Mouse (Mus musculus): ENCODE data around the gene Mid1. TPM values are rescaled to one million over a fixed set of nuclear protein-coding genes. Genes with fewer than 3 reads are reported as not detected.

Gene Mid1
- polyA plus RNA-seq, 1 experiment from 2014 or later, result 1.5 TPM

DNA sequence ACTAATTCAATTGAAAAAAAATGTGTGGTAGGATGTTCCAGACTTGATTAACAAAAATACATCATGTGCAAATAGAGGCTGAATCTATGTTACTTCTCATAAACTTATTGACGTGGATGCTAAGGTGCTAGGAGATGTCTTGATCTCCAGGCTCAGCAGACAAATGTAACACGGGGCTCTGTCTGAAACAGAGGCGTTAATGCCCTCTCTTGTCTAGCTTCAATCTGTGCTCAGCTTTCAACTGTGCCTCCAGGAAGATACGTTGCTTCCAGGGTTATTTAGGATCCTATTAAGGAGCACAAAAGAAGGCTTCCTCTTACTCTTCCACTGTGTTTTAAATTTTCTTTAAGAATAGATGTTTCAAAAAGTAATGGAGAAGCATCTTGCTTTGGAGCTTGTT is 115.2 kb downstream of the Mid1 start:
- DNase-seq (ENCODE audit: low spot score) (no peak), ATAC-seq (ENCODE audit: low FRiP score, low TSS enrichment) (no peak)
- Histone ChIP-seq H3K27ac (replicated peaks) (no peak overlapping the region), H3K9ac (ENCODE audit: low read length) (no peak overlapping the region), H3K36me3 (ENCODE audit: control insufficient read depth, insufficient read depth, low read length) (no peaks in the 10 kb centered on the region), H3K4me2 (replicated peaks; ENCODE audit: low read depth) (no peak overlapping the region), H3K4me1 (replicated peaks; ENCODE audit: control insufficient read depth, insufficient read depth) (no peaks in the 10 kb centered on the region), H3K4me3 (ENCODE audit: low read depth, low read length) (no peak overlapping the region), H3K27me3 (ENCODE audit: control insufficient read depth, insufficient read depth, low read length) (no peaks in the 10 kb centered on the region), H3K9me3 (ENCODE audit: control insufficient read depth, low read length) (no peaks in the 10 kb centered on the region)
- 69% methylated on average over 4 of the region's 4 CpGs for WGBS
- TF ChIP-seq CTCF (IDR thresholded peaks at IDR 0.05; ENCODE audit: low read depth) (no peak), EP300 (optimal IDR thresholded peaks at IDR 0.05) (no peak)

DNA sequence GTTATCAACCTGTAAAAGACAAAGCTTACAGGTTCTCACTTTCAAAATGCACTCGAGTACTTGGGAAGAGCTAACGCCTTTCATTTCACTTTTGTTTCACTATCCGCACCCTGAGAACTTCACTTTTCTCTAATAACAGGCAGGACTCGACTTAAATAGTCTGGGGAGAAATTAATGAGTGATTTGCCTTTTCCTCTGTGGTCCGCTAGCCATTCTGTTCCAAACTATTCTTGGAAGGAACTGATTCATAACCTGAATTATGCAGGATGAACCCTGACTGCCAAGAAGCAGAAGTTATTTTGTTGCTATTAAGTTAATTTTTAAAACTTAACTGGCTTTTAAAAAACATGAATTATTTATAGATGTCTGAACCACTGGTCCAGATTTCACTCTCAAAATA is 120.8 kb downstream of the Mid1 start:
- ATAC-seq (ENCODE audit: low FRiP score, low TSS enrichment) (no peak), DNase-seq (ENCODE audit: low spot score) (no peak)
- Histone ChIP-seq H3K4me2 (replicated peaks; ENCODE audit: low read depth) (no peak overlapping the region), H3K9ac (ENCODE audit: low read length) (no peak overlapping the region), H3K4me1 (replicated peaks; ENCODE audit: control insufficient read depth, insufficient read depth) (no peaks in the 10 kb centered on the region), H3K36me3 (ENCODE audit: control insufficient read depth, insufficient read depth, low read length) (no peaks in the 10 kb centered on the region), H3K27me3 (ENCODE audit: control insufficient read depth, insufficient read depth, low read length) (no peaks in the 10 kb centered on the region), H3K9me3 (ENCODE audit: control insufficient read depth, low read length) (no peaks in the 10 kb centered on the region), H3K27ac (replicated peaks) (no peak overlapping the region), H3K4me3 (ENCODE audit: low read depth, low read length) (no peak overlapping the region)
- no peak for TF ChIP-seq EP300 (optimal IDR thresholded peaks at IDR 0.05)
- WGBS, result 51% methylated on average over 5 of the region's 5 CpGs

- Histone ChIP-seq H3K9me3 (ENCODE audit: control insufficient read depth, low read length) (no peaks in the 10 kb centered on the region), H3K27me3 (ENCODE audit: control insufficient read depth, insufficient read depth, low read length) (no peaks in the 10 kb centered on the region), H3K27ac (replicated peaks) (no peak overlapping the region), H3K36me3 (ENCODE audit: control insufficient read depth, insufficient read depth, low read length) (no peaks in the 10 kb centered on the region), H3K9ac (ENCODE audit: low read length) (no peak overlapping the region), H3K4me2 (replicated peaks; ENCODE audit: low read depth) (no peak overlapping the region), H3K4me3 (ENCODE audit: low read depth, low read length) (no peak overlapping the region), H3K4me1 (replicated peaks; ENCODE audit: control insufficient read depth, insufficient read depth) (no peaks in the 10 kb centered on the region)
- ATAC-seq (ENCODE audit: low FRiP score, low TSS enrichment), result no peak
- 85% methylated on average over 3 of the region's 3 CpGs for WGBS
- no peak for TF ChIP-seq CTCF (IDR thresholded peaks at IDR 0.05; ENCODE audit: low read depth)
- no peak for TF ChIP-seq EP300 (optimal IDR thresholded peaks at IDR 0.05)
- DNase-seq (ENCODE audit: low spot score), result no peak
Observed at GRCm38 (mm10) chrX:169807744-169808143, 122.7 kb downstream of the Mid1 start.

DNA sequence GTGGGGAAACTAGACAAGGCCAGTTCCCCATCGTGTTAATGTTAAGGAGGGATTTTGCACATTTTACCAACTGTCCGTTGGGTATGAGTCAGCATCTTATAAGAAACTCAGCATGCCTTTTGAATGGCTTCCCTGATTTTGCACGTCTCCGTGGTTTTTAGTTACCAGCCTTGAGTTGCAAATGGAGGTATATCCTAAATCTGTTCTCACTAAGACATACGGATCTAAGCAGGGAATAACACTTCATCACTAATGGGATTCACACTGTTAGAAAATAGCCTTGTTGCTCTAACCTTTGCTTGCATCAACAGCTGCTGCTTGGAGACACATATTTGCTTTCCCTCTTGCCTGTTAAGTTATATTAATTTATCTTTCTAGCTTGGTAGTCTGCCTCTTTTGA is 126.3 kb downstream of the Mid1 start:
- Histone ChIP-seq H3K4me3 (ENCODE audit: low read depth, low read length) (no peak overlapping the region), H3K36me3 (ENCODE audit: control insufficient read depth, insufficient read depth, low read length) (no peaks in the 10 kb centered on the region), H3K27me3 (ENCODE audit: control insufficient read depth, insufficient read depth, low read length) (no peaks in the 10 kb centered on the region), H3K4me1 (replicated peaks; ENCODE audit: control insufficient read depth, insufficient read depth) (no peaks in the 10 kb centered on the region), H3K4me2 (replicated peaks; ENCODE audit: low read depth) (no peak overlapping the region), H3K9ac (ENCODE audit: low read length) (no peak overlapping the region), H3K27ac (replicated peaks) (no peak overlapping the region), H3K9me3 (ENCODE audit: control insufficient read depth, low read length) (no peaks in the 10 kb centered on the region)
- no peak for DNase-seq (ENCODE audit: low spot score)
- 51% methylated on average over 5 of the region's 5 CpGs for WGBS
- TF ChIP-seq CTCF (IDR thresholded peaks at IDR 0.05; ENCODE audit: low read depth) (no peak), EP300 (optimal IDR thresholded peaks at IDR 0.05) (no peak)
- no peak for ATAC-seq (ENCODE audit: low FRiP score, low TSS enrichment)

- Histone ChIP-seq H3K9ac (ENCODE audit: low read length) (no peak overlapping the region), H3K27me3 (ENCODE audit: control insufficient read depth, insufficient read depth, low read length) (no peaks in the 10 kb centered on the region), H3K4me3 (ENCODE audit: low read depth, low read length) (no peak overlapping the region), H3K4me1 (replicated peaks; ENCODE audit: control insufficient read depth, insufficient read depth) (no peaks in the 10 kb centered on the region), H3K4me2 (replicated peaks; ENCODE audit: low read depth) (no peak overlapping the region), H3K36me3 (ENCODE audit: control insufficient read depth, insufficient read depth, low read length) (no peaks in the 10 kb centered on the region), H3K9me3 (ENCODE audit: control insufficient read depth, low read length) (no peaks in the 10 kb centered on the region), H3K27ac (replicated peaks) (no peak overlapping the region)
- WGBS, result 58% methylated on average over 2 of the region's 2 CpGs
- DNase-seq (ENCODE audit: low spot score) (no peak), ATAC-seq (ENCODE audit: low FRiP score, low TSS enrichment) (no peak)
- TF ChIP-seq CTCF (IDR thresholded peaks at IDR 0.05; ENCODE audit: low read depth) (no peak), EP300 (optimal IDR thresholded peaks at IDR 0.05) (no peak)
Observed at GRCm38 (mm10) chrX:169811783-169812182, 126.8 kb downstream of the Mid1 start.

DNA sequence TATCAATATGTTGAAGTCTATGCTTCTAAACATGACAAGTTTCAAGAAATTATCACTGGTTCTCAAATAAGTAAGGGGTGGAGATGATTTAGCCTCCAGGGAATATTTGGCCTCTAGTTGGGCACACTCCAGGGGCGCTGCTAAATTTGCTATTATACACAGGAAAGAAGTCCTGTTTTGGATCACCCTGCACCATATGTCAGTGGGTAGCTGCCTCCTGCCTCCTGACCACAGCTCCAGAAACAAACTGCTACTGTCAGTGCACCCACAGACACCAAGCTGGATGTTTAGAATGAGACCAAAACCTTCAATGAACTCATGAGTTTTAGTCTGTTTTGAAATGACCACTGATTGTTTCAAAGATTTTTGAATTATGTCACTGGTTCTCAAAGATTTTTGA is 128.7 kb downstream of the Mid1 start:
- no peak overlapping the region for H3K4me3 ChIP-seq (ENCODE audit: low read depth, low read length)
- no peak for DNase-seq (ENCODE audit: low spot score)

More for the DNA sequence above, 128.7 kb downstream of the Mid1 start:
- Histone ChIP-seq H3K27ac (replicated peaks) (no peak overlapping the region), H3K4me2 (replicated peaks; ENCODE audit: low read depth) (no peak overlapping the region), H3K4me1 (replicated peaks; ENCODE audit: control insufficient read depth, insufficient read depth) (no peaks in the 10 kb centered on the region), H3K27me3 (ENCODE audit: control insufficient read depth, insufficient read depth, low read length) (no peaks in the 10 kb centered on the region), H3K36me3 (ENCODE audit: control insufficient read depth, insufficient read depth, low read length) (no peaks in the 10 kb centered on the region), H3K9me3 (ENCODE audit: control insufficient read depth, low read length) (no peaks in the 10 kb centered on the region), H3K9ac (ENCODE audit: low read length) (no peak overlapping the region)
- ATAC-seq (ENCODE audit: low FRiP score, low TSS enrichment), result no peak
- no peak for TF ChIP-seq CTCF (IDR thresholded peaks at IDR 0.05; ENCODE audit: low read depth)
- TF ChIP-seq EP300 (optimal IDR thresholded peaks at IDR 0.05), result no peak
- WGBS, result 57% methylated on average over 1 of the region's 1 CpGs

Data from stomach, postnatal 0 days (tissue).